ENCODE assay signal across 8 mouse cellular contexts in the genomic region with DNA sequence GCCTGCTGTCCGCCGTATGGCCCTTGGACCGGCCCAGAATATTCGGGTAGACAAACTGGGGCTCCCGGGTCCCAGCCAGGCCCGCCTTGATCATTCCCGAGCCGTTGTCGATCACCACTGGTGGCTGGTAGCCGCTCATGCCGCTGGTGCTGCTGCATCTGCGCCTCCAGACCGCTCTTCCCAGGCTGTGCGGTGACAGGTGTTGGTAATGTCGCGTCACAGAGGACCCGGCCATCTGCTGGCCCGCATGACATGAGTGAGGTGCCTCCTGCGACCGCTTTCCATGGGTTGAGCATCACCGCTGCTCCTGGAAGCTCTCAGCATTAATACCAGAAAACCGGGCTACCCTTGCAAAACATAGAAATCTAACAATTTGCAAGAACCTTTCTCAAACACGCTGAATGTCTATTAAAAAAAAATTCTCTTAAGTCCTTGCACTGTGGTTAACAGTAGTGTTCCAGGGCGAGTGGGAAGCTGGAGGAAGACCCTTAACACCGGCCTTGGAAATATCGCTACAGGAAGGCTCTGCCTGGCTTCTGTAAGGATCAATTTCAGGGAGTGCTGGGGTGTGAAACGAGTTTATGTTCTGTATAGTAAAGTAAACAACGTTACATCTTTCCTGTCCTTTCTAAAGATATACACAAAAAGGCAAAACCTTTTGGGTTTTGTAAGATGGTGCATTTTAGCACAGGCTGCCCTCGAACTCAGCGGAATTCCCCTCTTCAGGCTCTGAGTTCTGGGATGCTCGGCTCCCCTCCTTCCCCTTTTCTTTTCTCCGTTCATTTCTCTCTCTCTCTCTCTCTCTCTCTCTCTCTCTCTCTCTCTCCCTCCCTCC. TPM values are rescaled to one million over a fixed set of nuclear protein-coding genes. Genes with fewer than 3 reads are reported as not detected.
A peak's percentile ranks its signal among the peaks of the same experiment; 100 is the strongest.
DNase-seq lines count a peak whose midpoint lies in the region; ATAC-seq and TF ChIP-seq lines count a peak whose summit lies in the region.

Gene Actrt3, minus strand, starts transcription at position 229 of the 835 bp plus-strand sequence.

- peak within 1 kb of the TSS; percentile 60 for H3K4me3 ChIP-seq in lung, adult 2 months (replicated peaks; ENCODE audit: extremely low read depth, low read depth, low read length)

- no peak for TF ChIP-seq CTCF in lung, adult 2 months (IDR thresholded peaks at IDR 0.05; ENCODE audit: insufficient read depth, low read length)

- no peak for TF ChIP-seq POLR2A in lung, adult 2 months (IDR thresholded peaks at IDR 0.05; ENCODE audit: borderline replicate concordance, extremely low read depth, low read depth, low read length)

- 8% methylated on average over 32 of the region's 32 CpGs for WGBS in lung, adult 2 months

- H3K4me1 ChIP-seq in lung, adult 2 months (ENCODE audit: control insufficient read depth, insufficient read depth, low read length) = peaks cover 4% of the 10 kb centered on the region; the same call in 1 of the 2 replicates

- DNase-seq in urinary bladder, adult 2 months (ENCODE audit: low spot score) = peak; percentile 32
- no peak for DNase-seq in urinary bladder, postnatal 25 days (ENCODE audit: low spot score)
- peak; percentile 71 to 76 for DNase-seq in cerebellum, postnatal 36 days
- DNase-seq in kidney, postnatal 14 days = peak; percentile 32
- DNase-seq in lung, adult 2 months = peak; percentile 23
- peak; percentile 71 for DNase-seq in retina, embryonic 14.5 days (ENCODE audit: low spot score)
- no peak for DNase-seq in adipocyte (ENCODE audit: low spot score)

- ATAC-seq in granulocyte monocyte progenitor cell, adult 5-6 weeks (replicated peaks; ENCODE audit: poor library complexity, severe bottlenecking) = 0 out of 2 replicates have a peak, but pooled peaks have one; percentile 3

RNA-seq across cellular contexts. Expression of gene Actrt3, which starts in this region (rescaled TPM):
- polyA plus RNA-seq in urinary bladder, adult 2 months (2012; rRNA removed) = not detected in 2 replicates
- total RNA-seq in granulocyte monocyte progenitor cell, adult 5-6 weeks (2014; fragmentation: Nextera tagmentation) = not detected in 2 replicates
- total RNA-seq in granulocyte monocyte progenitor cell, adult 5-6 weeks (2017) = not detected in 2 replicates
- not detected in 2 replicates for polyA plus RNA-seq in lung, adult 2 months (2012; rRNA removed)

Comparison
In these comparisons a context has a peak if more than half of its experiments do, and no peak if none do; other contexts are left out.
1. Peak in DNase-seq in urinary bladder, adult 2 months; RNA of the gene not detected or under 1 TPM.
2. Peak in ATAC-seq in granulocyte monocyte progenitor cell, adult 5-6 weeks; RNA of the gene not detected or under 1 TPM.
3. Peak in DNase-seq and H3K4me3 ChIP-seq in lung, adult 2 months; RNA of the gene not detected or under 1 TPM.
4. DNase-seq: peak in cerebellum, postnatal 36 days (2 of 2), kidney, postnatal 14 days (single experiment) and retina, embryonic 14.5 days (single experiment); none in urinary bladder, postnatal 25 days (single experiment) and adipocyte (single experiment).